In the genomic region with DNA sequence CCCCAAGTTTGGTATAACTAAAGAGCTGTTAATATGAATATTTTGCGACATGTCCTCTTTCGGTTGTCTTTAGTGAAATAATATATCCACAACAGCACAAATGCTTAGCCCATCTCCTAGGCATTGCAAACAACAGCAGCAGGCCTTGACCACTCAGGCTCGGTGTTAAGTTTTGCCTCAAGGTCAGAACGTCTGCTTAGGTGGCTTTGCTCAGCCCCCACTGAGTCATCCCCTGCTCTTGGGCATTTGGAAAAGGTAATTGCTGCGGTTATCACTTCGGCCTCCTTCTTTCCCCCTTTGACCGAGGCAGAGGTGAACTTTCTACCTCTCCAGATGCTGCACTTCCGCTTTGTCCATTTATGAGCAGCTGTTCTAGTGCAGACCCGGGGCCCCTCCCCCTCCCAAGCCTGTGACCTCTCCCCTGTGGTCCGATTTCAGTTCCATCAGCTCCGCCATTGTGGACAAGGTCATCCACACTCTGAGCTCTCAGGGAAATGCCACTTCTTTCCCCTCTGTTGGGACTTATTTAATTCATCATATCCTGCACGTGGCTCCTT, we compare ENCODE assay signal across 20 mouse cellular contexts. TPM values are rescaled to one million over a fixed set of nuclear protein-coding genes. Genes with fewer than 3 reads are reported as not detected.
DNase-seq lines count a peak whose midpoint lies in the region; ATAC-seq lines count a peak whose summit lies in the region.
"Had no signal": no experiment of that assay in that cellular context is flagged by ENCODE, and none has a peak within 500 bp of the region (broad histone marks: within the 10 kb centered on the region; RNA-seq: fewer than 3 reads in every experiment).

No protein-coding gene starts in this region.

- 78% methylated on average over 12 of the region's 12 CpGs for WGBS in midbrain, embryonic 11.5 days
- 80% methylated on average over 12 of the region's 12 CpGs for WGBS in midbrain, embryonic 13.5 days
- 50% methylated on average over 12 of the region's 12 CpGs for WGBS in liver, embryonic 11.5 days

- H3K27ac ChIP-seq in midbrain, embryonic 11.5 days (ENCODE audit: low read depth, low read length) = no peak overlapping the region
- H3K27ac ChIP-seq in midbrain, embryonic 13.5 days = no peak overlapping the region
- H3K27ac ChIP-seq in liver, embryonic 11.5 days (ENCODE audit: low read depth, low read length) = no peak overlapping the region
- H3K27ac ChIP-seq: hindbrain, postnatal 0 days; macrophage; midbrain, embryonic 12.5 days; stomach, postnatal 0 days had no signal

- peak; percentile 31 to 61 for DNase-seq in adrenal gland, adult (ENCODE audit: inconsistent age in 2 of 2, low spot score in 1 of 2)
- no peak for DNase-seq in adrenal gland, adult 18-20 months (ENCODE audit: low spot score in 2 of 2)
- peak; percentile 74 for DNase-seq in midbrain, embryonic 11.5 days (ENCODE audit: low spot score, missing footprints)
- no peak for DNase-seq in liver, embryonic 11.5 days (ENCODE audit: low spot score)
- DNase-seq in thymus, postnatal 25 days = no peak
- no peak for DNase-seq in left cerebral cortex, adult 11 months (ENCODE audit: low spot score)
- DNase-seq: cerebellum, postnatal 10 days; embryo, embryonic 11 days; kidney, adult 8-10 months; kidney, postnatal 36 days; layer of hippocampus, adult 9-11 months; lung, adult 18-20 months; thymus, postnatal 14 days had no signal

- no peaks in the 10 kb centered on the region for H3K36me3 ChIP-seq in midbrain, embryonic 11.5 days (ENCODE audit: control insufficient read depth, insufficient read depth, low read length)
- H3K36me3 ChIP-seq in midbrain, embryonic 13.5 days = no peaks in the 10 kb centered on the region
- no peaks in the 10 kb centered on the region for H3K36me3 ChIP-seq in liver, embryonic 11.5 days (ENCODE audit: control insufficient read depth, insufficient read depth, low read length)
- H3K36me3 ChIP-seq: midbrain, embryonic 12.5 days had no signal

- no peak overlapping the region for H3K9ac ChIP-seq in midbrain, embryonic 11.5 days (ENCODE audit: low read length)
- H3K9ac ChIP-seq in midbrain, embryonic 13.5 days (replicated peaks) = no peak overlapping the region
- no peak overlapping the region for H3K9ac ChIP-seq in liver, embryonic 11.5 days (ENCODE audit: low read depth, low read length)
- H3K9ac ChIP-seq: midbrain, embryonic 12.5 days had no signal

- no peaks in the 10 kb centered on the region for H3K4me1 ChIP-seq in midbrain, embryonic 11.5 days (ENCODE audit: control insufficient read depth, insufficient read depth, low read length)
- H3K4me1 ChIP-seq in midbrain, embryonic 13.5 days (replicated peaks) = no peaks in the 10 kb centered on the region
- H3K4me1 ChIP-seq in liver, embryonic 11.5 days (replicated peaks; ENCODE audit: control insufficient read depth, insufficient read depth, low read length) = no peaks in the 10 kb centered on the region; the same call in 1 of the 2 replicates

- 0 out of 2 replicates have a peak, but pooled peaks have one; percentile 27 for ATAC-seq in midbrain, embryonic 11.5 days (ENCODE audit: low FRiP score)
- no peak for ATAC-seq in midbrain, embryonic 13.5 days
- ATAC-seq in liver, embryonic 11.5 days (replicated peaks; ENCODE audit: low FRiP score) = 0 out of 2 replicates have a peak, but pooled peaks have one; percentile 22
- ATAC-seq in granulocyte monocyte progenitor cell, adult 5-6 weeks (replicated peaks; ENCODE audit: poor library complexity, severe bottlenecking) = no peak
- ATAC-seq: forebrain, embryonic 14.5 days; hindbrain, postnatal 0 days had no signal

- H3K4me3 ChIP-seq in midbrain, embryonic 11.5 days (ENCODE audit: low read depth, low read length) = no peak overlapping the region
- no peak overlapping the region for H3K4me3 ChIP-seq in midbrain, embryonic 13.5 days (replicated peaks)
- no peak overlapping the region for H3K4me3 ChIP-seq in liver, embryonic 11.5 days (ENCODE audit: low read depth, low read length)
- H3K4me3 ChIP-seq: midbrain, embryonic 12.5 days had no signal

- no peaks in the 10 kb centered on the region; the same call in 1 of the 2 replicates for H3K27me3 ChIP-seq in midbrain, embryonic 11.5 days (ENCODE audit: control insufficient read depth, insufficient read depth, low read length)
- H3K27me3 ChIP-seq in midbrain, embryonic 13.5 days = peaks cover 15% of the 10 kb centered on the region
- H3K27me3 ChIP-seq in liver, embryonic 11.5 days (replicated peaks; ENCODE audit: control insufficient read depth, insufficient read depth, low read length) = no peaks in the 10 kb centered on the region

- no peak overlapping the region for H3K4me2 ChIP-seq in midbrain, embryonic 11.5 days
- H3K4me2 ChIP-seq in midbrain, embryonic 13.5 days (replicated peaks) = no peak overlapping the region
- H3K4me2 ChIP-seq in liver, embryonic 11.5 days = no peak overlapping the region
- H3K4me2 ChIP-seq: midbrain, embryonic 12.5 days had no signal

- no peaks in the 10 kb centered on the region for H3K9me3 ChIP-seq in midbrain, embryonic 11.5 days (ENCODE audit: control insufficient read depth, low read length)
- no peaks in the 10 kb centered on the region for H3K9me3 ChIP-seq in midbrain, embryonic 13.5 days
- no peaks in the 10 kb centered on the region for H3K9me3 ChIP-seq in liver, embryonic 11.5 days (ENCODE audit: control insufficient read depth, low read length)
- H3K9me3 ChIP-seq: midbrain, embryonic 12.5 days had no signal

RNA-seq across cellular contexts. Expression of a gene that starts 23.0 kb away (rescaled TPM):
- 10 to 100 TPM; 18.9 to 26.6 TPM for total RNA-seq in adrenal gland, adult 18-20 months (2021)
- 12.8 and 13.7 TPM in 2 replicates for polyA plus RNA-seq in midbrain, embryonic 11.5 days (2014; fragmentation: Nextera tagmentation; extraction: Ambion mirVana)
- polyA plus RNA-seq in midbrain, embryonic 13.5 days (2015; fragmentation: Nextera tagmentation; extraction: Ambion mirVana) = 20.2 and 21.4 TPM in 2 replicates
- 24.0 and 30.4 TPM in 2 replicates for polyA plus RNA-seq in liver, embryonic 11.5 days (2014; fragmentation: Nextera tagmentation; extraction: Ambion mirVana)
- 0.17 TPM in 1 of 2 replicates, not detected in the other for total RNA-seq in granulocyte monocyte progenitor cell, adult 5-6 weeks (2014; fragmentation: Nextera tagmentation)
- not detected in 2 replicates for total RNA-seq in granulocyte monocyte progenitor cell, adult 5-6 weeks (2017)

Comparison
In these comparisons a context has a peak if more than half of its experiments do, and no peak if none do; other contexts are left out.
1. DNase-seq: peak in adrenal gland, adult (2 of 2) and midbrain, embryonic 11.5 days (single experiment); none in adrenal gland, adult 18-20 months (0 of 2), liver, embryonic 11.5 days (single experiment), thymus, postnatal 25 days (single experiment) and left cerebral cortex, adult 11 months (single experiment).
2. ATAC-seq: peak in midbrain, embryonic 11.5 days (single experiment) and liver, embryonic 11.5 days (single experiment); none in midbrain, embryonic 13.5 days (single experiment) and granulocyte monocyte progenitor cell, adult 5-6 weeks (single experiment).